Mouse (Mus musculus): ENCODE measurements at regions not wholly inside any gene's neighbourhood (a gene's known extent, or its start where the extent isn't known, plus 50 kb on each side); places are given as distances from the start of the nearest gene placed in this dataset.
A peak's percentile ranks its signal among the peaks of the same experiment; 100 is the strongest.

DNA sequence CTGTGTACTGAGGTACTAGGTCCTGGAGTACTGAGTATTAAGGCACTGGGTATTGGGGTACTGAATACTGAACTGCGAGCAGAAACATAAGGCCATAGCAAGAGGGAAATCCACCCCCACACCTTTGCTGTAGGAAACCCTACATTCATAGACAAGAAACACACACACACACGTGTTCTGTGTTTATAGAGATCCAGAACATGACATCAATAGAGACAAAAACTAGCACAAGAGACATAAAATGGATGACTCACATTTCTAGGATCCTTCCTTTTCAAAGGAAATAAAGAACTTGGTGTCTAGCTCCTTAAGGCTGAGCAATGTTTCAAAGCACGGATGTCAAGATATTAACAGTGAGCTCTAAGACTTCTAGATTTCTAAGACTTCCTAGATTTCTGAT, 49.9 kb upstream of the Nepro start:
- Histone ChIP-seq H3K4me3 (ENCODE audit: insufficient read depth, low read length) (no peak overlapping the region), H3K4me1 (ENCODE audit: control insufficient read depth, insufficient read depth, low read length) (peaks cover 4% of the 10 kb centered on the region), H3K27ac (ENCODE audit: insufficient read depth, low read length) (no peak overlapping the region)
- TF ChIP-seq CTCF (IDR thresholded peaks at IDR 0.05; ENCODE audit: borderline replicate concordance, insufficient read depth, low read length) (no peak), POLR2A (IDR thresholded peaks at IDR 0.05; ENCODE audit: low read depth, low read length) (no peak)

DNA sequence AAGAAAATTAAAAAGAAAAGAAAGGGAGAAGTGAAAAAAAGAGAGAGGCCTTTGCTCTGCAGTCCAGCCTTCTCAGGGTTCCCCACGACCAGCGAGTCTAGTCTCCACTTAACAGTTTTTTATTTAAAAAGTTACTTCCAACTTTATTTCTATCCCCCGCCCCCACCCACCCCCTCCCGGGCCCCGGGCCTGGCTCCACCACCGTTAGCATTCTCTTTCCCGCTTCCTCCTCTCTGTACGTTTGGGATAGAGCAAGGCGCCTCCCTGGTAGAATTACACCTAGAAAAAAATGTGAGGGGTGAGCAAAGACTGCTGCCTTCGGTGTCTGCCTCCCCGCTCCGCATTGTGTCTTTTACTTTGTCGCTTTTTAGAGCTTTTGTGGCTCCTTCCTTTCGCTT, 51.7 kb upstream of the Nepro start:
- TF ChIP-seq CTCF (IDR thresholded peaks at IDR 0.05; ENCODE audit: borderline replicate concordance, insufficient read depth, low read length) (no peak), POLR2A (IDR thresholded peaks at IDR 0.05; ENCODE audit: low read depth, low read length) (no peak)
- Histone ChIP-seq H3K27ac (ENCODE audit: insufficient read depth, low read length) (peak overlapping the region; percentile 57), H3K4me3 (ENCODE audit: insufficient read depth, low read length) (no peak overlapping the region), H3K4me1 (ENCODE audit: control insufficient read depth, insufficient read depth, low read length) (peaks cover 4% of the 10 kb centered on the region)

DNA sequence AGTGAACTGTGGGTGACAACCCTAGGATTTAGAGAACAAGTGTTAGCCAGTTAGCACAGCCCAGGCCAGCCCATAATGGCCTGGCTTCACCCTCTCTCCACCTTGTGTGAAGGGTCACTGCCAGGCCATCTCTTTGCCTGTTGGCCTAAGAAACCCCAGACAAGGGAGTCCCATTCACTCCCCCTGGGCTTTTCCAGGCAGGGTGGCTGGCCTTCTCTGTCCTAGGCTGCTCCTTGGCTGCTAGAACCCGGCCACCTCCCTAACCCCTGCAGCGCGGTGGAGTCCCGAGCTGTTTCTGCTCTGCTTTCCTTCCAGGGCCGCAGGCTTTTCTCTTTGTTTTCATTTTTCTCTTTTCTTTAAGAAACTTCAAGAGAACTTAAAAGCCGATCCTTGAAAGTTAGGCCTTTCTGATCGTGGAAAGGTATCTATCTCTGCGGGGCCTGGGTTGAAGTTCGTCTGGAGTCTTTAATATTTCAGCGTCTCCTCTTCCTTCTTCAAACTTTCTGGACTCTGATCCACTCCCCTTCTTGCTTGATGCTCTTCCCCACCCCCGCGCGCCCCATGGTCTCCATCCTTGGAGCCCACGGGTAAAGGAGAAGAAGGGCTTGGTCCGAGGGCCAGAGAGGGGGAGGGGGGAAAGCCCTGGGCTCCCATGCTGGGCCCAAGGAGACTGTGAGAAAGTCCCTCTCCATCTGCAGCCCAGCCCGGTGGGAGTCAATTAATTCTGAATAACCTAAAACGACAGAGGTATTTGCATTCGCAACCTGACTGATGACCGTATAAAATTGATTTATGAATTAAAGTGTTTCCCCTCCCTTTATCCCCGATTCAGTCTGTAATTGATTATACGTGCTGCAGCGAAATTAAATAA, 52.3 kb upstream of the Nepro start:
- Histone ChIP-seq H3K4me1 (ENCODE audit: control insufficient read depth, insufficient read depth, low read length) (peaks cover 4% of the 10 kb centered on the region), H3K4me3 (ENCODE audit: insufficient read depth, low read length) (no peak overlapping the region), H3K27ac (ENCODE audit: insufficient read depth, low read length) (no peak overlapping the region; the same call in 1 of the 2 replicates)
- TF ChIP-seq POLR2A (IDR thresholded peaks at IDR 0.05; ENCODE audit: low read depth, low read length) (no peak), CTCF (IDR thresholded peaks at IDR 0.05; ENCODE audit: borderline replicate concordance, insufficient read depth, low read length) (no peak)

DNA sequence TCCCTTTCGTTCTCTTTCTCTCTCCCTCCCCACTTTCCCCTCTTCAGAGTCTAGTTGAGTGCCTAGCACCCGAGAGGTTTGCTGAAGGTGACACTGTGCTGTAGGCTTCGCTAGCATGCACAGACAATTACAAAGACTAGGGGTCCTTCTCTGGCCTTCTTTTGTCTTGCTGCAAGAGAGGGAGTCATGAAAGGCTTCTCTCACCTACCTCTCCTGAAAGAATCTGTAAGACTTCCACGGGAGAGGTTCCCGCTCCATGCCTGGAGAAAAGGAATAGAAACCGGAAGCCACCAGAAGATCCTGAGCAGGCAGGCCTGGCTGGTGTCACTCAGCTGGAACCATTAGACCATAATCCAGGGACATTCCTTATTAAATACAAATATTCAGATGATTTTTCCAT, 56.0 kb upstream of the Nepro start:
- no peak overlapping the region for H3K27ac ChIP-seq (ENCODE audit: insufficient read depth, low read length)
- peaks cover 3% of the 10 kb centered on the region; the same call in 1 of the 2 replicates for H3K4me1 ChIP-seq (ENCODE audit: control insufficient read depth, insufficient read depth, low read length)
- TF ChIP-seq POLR2A (IDR thresholded peaks at IDR 0.05; ENCODE audit: low read depth, low read length), result no peak
- TF ChIP-seq CTCF (IDR thresholded peaks at IDR 0.05; ENCODE audit: borderline replicate concordance, insufficient read depth, low read length), result no peak
- no peak overlapping the region for H3K4me3 ChIP-seq (ENCODE audit: insufficient read depth, low read length)

DNA sequence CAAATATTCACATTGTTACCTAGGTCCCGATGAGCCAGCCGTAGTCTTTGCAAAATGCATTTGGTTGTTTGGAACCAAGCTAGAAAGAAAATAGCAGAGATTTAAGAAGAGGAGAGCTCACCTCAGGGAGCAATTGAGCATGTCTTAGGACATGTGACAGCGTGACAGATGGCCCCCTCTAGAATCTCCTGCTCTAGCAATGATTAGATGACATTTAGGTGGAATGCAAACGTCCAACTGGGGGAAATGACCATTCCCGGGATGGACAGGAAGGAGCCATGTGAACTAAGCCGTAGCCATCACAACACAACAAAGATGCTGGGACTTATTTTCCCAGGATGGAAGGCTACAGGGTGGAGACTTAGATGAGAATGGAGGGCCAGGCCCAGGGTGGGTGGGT, 57.0 kb upstream of the Nepro start:
- TF ChIP-seq POLR2A (IDR thresholded peaks at IDR 0.05; ENCODE audit: low read depth, low read length) (no peak), CTCF (IDR thresholded peaks at IDR 0.05; ENCODE audit: borderline replicate concordance, insufficient read depth, low read length) (no peak)
- Histone ChIP-seq H3K4me3 (ENCODE audit: insufficient read depth, low read length) (no peak overlapping the region), H3K4me1 (ENCODE audit: control insufficient read depth, insufficient read depth, low read length) (no peaks in the 10 kb centered on the region), H3K27ac (ENCODE audit: insufficient read depth, low read length) (no peak overlapping the region)

DNA sequence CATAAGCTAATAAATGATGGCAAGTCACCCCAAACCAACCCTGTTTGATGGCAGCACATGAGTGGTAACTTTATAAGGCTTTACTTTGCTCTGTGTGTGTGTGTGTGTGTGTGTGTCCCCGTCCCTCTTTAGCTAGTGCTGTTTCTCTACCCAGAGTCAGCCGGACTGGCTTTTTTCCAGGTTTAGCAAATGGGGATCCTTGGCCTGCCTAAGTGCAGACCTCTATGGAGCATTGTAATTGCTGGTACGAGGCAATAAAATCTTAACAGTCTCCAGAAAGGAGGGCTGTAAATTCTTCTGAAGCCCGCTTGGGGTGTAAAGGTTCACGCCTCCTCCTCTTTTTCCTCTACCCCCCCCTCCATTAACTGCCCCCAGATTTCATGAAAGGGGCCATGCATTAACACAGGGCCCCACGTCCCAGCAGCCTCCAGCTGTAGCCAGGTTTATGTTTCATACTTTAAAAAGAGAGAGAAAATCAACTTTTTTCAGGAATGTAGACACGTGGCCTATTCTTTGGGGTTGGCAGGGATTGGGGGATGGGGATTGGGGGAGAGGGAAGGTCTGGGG, 57.6 kb upstream of the Nepro start:
- Histone ChIP-seq H3K27ac (ENCODE audit: insufficient read depth, low read length) (no peak overlapping the region), H3K4me1 (ENCODE audit: control insufficient read depth, insufficient read depth, low read length) (no peaks in the 10 kb centered on the region), H3K4me3 (ENCODE audit: insufficient read depth, low read length) (no peak overlapping the region)
- TF ChIP-seq POLR2A (IDR thresholded peaks at IDR 0.05; ENCODE audit: low read depth, low read length) (no peak), CTCF (IDR thresholded peaks at IDR 0.05; ENCODE audit: borderline replicate concordance, insufficient read depth, low read length) (no peak)

DNA sequence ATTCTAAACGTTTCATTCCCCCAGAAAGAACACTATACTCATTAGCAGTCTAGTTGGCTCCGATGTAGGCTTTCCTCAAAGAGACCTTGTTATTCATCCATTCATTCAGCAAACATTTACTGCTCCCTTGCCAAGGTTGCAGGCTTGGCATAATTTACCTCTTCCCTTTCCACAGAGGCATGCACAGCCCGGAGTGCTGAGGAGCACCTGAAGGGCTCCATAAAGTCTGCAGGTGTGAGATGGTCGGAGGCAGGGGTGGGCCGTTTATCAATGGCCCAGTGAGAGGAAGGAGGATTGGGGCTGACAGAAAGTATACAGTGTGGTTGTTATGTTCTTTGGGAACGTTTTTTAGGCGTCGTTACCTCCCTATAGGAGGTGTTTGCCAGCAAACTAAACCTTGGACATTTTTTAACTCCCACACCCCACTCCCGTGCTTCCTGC, 58.6 kb upstream of the Nepro start:
- no peak overlapping the region for H3K4me3 ChIP-seq (ENCODE audit: insufficient read depth, low read length)
- H3K4me1 ChIP-seq (ENCODE audit: control insufficient read depth, insufficient read depth, low read length), result no peaks in the 10 kb centered on the region
- TF ChIP-seq POLR2A (IDR thresholded peaks at IDR 0.05; ENCODE audit: low read depth, low read length), result no peak
- TF ChIP-seq CTCF (IDR thresholded peaks at IDR 0.05; ENCODE audit: borderline replicate concordance, insufficient read depth, low read length), result no peak
- H3K27ac ChIP-seq (ENCODE audit: insufficient read depth, low read length), result no peak overlapping the region

DNA sequence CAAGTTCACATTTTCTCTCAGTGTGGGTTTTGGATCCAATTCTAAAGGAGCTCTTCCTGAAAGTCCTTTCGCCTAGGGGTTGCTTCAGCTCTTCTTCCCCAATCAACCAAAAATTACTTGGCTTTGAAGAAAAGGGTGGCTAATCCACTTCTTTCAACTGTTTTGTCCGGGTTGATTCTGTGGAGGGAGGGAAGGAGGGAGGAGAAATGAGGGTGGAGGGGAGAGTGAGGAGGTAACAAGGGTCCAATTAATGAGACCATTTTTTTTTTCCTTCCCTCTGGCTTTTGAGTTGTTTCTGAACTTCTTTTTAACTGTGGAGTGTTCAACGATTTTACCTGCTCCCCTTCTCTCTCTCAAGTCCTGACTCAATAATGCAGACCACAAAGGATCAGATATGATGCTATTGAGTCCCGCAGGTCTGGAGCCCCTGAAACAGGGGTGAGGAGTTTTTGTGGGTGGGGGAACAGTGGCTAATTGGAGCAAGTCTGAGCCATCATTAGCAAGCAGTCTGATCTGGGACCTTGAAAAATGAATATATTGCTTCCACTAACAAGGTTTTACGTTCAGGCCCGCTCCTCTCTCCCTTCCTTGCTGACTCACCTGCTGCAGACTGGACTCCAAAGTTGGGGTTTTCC, 61.0 kb upstream of the Nepro start:
- H3K27ac ChIP-seq (ENCODE audit: insufficient read depth, low read length), result no peak overlapping the region
- no peaks in the 10 kb centered on the region for H3K4me1 ChIP-seq (ENCODE audit: control insufficient read depth, insufficient read depth, low read length)
- no peak for TF ChIP-seq CTCF (IDR thresholded peaks at IDR 0.05; ENCODE audit: borderline replicate concordance, insufficient read depth, low read length)
- H3K4me3 ChIP-seq (ENCODE audit: insufficient read depth, low read length), result no peak overlapping the region

DNA sequence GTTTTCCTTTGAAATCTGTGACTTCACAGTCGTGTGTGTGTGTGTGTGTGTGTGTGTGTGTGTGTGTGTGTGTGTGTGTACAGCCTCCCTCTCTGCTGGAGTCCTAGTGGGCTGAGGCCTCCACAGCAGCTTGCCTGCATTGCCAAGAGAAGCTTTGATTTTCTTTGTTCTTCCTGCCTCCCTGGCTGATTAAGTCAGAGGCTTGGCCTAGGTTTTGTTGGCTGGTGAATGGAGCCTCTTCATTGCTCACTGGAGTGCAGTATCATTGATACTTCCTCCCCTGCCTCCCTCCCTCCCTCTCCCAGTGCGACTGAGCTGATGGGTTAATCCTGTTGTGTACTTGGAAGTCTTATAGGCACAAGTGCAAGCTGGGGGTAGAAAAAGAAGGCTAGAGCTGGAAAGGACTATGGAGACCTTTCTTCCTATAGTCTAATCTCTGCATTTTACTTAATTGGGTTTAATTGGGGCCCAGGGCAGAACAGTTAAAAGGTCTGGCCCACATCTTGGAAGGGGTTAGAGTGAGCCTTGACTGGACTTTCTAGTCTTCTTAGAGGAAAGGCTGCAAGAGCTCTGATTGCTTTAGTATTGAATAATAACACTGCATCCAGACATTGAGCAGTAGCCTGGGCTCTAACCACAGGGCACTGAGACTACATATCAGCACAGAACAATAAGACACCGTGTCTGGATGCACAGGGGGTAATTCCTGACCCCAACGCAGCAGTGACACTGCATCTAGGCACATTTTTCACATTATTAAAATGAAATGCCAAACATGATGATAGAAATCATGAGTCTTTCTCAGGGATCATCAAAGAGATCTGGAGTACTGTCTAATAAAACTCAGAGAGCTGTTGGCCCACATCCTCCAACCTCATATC, 62.9 kb upstream of the Nepro start:
- Histone ChIP-seq H3K4me3 (ENCODE audit: insufficient read depth, low read length) (no peak overlapping the region), H3K27ac (ENCODE audit: insufficient read depth, low read length) (no peak overlapping the region), H3K4me1 (ENCODE audit: control insufficient read depth, insufficient read depth, low read length) (no peaks in the 10 kb centered on the region)
- TF ChIP-seq CTCF (IDR thresholded peaks at IDR 0.05; ENCODE audit: borderline replicate concordance, insufficient read depth, low read length) (no peak), POLR2A (IDR thresholded peaks at IDR 0.05; ENCODE audit: low read depth, low read length) (no peak)
